Mouse (Mus musculus) heart, postnatal 0 days (tissue): ENCODE results near the gene Nptn.

Experiments used
- CTCF ChIP-seq: IDR thresholded peaks from 2 replicates; pipeline ENCODE4 v1.5.1; 2016; ENCODE audit warnings: antibody characterized with exemption, control low read depth, low read depth
- EP300 ChIP-seq: IDR thresholded peaks from 2 replicates; pipeline ENCODE4 v1.6.1; 2016; ENCODE audit warnings: antibody characterized with exemption, low read depth

- TF ChIP-seq EP300: no peak
- no peak for TF ChIP-seq CTCF
Observed at GRCm38 (mm10) chr9:58649265-58649626, 67.2 kb downstream of the Nptn start.
